Mouse (Mus musculus) activated CD4-positive, CD25-positive, alpha-beta regulatory T cell, adult 4 months (primary cell): ENCODE results near the gene Etfbkmt. TPM values are rescaled to one million over a fixed set of nuclear protein-coding genes. Genes with fewer than 3 reads are reported as not detected.
"Not testable (repeated sequence)": the region's sequence is repeated elsewhere in the genome, so short reads cannot be mapped to it uniquely, and the experiment has no call there.

Experiments used
- ATAC-seq: one replicate; pipeline ENCODE4 v1.8.0; 2017
- polyA plus RNA-seq, 2 experiments: library from polyadenylated mRNA; unstranded; fragments of 100-300 nt; shearing (Covaris generic); gene quantifications; one replicate each; pipeline ENCODE4 v1.2.1; 2017

Gene Etfbkmt
- polyA plus RNA-seq, 2 experiments from 2014 or later = 75.2 to 93.2 TPM

DNA sequence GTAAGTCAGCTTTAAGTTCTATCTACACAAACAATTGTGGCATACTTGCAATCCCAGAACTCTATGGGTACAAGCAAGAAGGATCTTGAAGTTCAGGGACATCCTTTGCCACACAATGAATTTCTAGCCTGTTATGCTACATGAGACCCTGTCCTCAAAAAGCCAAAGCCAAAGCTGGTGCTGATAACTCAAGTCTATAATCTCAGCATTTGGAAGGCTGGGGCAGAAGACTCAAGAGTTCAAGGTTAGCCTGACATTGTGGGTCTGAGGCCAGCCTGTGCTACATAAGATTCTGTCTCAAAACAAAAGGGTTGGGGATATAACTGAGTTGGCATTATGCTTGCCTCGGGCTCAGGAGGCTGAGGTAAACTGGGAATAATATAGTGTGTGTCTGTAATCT, 47.7 kb downstream of the Etfbkmt start:
- no peak for ATAC-seq

DNA sequence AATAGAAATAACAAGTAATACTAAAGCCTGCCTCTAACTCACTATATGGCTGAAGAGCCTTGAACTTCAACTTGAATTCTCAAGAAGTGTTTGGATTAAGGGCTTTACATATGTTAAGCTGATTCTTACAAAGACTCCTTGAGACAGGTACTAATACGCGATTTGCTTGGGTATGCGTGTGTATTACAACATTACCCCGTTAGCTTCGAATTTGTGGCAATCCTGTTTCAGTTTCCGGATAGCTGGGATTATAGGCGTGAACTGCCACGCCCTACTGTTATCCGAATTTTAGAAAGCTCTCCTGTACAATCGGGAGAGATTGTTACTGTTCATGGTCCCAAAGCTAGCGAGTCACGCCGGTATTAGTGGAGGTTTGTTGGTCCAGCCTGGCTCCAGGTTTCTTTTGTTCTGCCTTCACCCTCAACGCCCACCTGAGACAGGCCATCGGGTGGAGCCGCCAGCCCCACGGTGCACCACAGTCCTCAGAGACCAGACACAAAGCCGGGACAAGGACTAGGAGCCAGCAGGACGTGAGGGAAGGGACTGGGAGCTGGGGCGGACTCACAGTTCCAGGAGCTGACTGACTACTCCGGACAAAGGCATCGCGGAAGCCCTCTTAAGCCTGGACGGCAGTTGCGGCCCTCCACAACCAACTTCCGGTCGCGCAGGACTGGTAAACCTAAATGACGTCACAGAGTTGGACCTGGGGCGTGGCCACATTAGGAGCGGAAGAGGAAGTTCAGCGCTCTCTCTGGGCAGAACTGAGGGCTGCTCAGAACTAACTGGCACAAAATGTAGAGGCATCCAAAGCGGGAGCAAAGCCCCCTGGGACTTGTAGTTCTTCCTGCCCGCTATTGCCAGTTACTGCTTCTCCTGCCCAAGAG, 48.6 kb downstream of the Etfbkmt start, which contains the start of gene Amn1:
Gene Amn1, minus strand, starts transcription at position 672 of the 884 bp plus-strand sequence.
- peak; percentile 98 for ATAC-seq

DNA sequence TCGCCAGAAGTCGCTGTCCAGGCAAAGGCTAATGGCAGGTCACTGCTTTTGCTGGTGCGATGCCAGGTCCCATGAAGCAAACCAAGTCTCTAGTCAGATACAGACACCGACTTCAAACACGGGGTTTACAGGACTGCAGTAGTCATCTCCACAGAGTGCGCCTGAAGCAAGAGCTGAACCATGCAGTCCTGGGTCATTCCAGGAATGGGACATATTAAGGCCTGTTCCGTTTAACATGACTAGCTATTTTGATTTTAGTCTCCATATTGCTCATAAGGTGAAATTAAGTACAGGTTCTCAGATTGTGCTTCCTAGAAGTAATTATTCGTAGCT, 49.2 kb downstream of the Etfbkmt start:
- peak; percentile 9 for ATAC-seq

DNA sequence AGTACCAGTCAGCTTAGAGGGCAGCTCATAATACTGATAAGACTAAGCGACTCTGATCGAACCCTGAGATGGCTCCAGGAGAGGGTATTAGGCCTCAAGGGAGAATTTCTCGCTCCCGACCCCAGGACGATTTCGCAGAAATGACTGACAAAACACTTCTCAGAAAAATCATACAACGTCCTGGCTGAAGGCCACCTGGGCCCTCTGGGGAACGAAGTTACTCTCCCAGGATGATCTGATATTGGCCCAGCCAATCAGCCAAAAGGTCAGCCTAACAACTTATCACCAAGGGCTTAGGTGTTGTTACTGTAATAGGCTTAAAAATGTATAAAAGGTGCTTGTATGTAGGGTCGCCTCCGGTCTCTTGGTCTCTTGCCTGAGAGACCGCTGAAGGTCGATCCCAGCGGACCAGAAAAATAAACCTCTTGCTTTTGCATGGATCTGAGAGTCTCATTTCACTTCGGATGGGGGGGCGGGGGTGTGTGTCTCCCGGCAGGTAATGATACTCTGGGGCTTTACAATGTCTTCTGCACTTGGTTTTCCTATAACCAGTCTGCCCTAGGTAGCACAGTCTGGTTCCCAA, 49.8 kb downstream of the Etfbkmt start:
- ATAC-seq = no peak

DNA sequence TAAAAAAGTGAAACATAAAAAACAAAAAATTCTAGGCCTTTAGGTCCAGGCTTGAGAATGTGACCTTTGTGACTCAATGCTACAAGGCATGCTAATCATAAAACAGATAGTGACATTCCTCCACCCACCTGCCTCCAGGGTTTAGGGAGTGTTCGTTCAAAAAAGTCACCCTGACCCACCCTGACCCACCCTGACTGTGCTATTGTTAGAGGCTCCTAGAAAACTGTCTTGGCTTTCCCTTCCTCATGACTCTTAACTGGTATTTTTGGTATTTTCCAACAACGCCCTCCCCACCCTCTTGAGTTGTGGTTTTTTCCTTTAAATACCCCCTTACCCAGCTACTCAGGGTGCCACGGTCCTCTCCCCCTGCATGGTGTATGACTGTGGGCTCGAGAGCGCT, 52.3 kb downstream of the Etfbkmt start:
- ATAC-seq = not testable (repeated sequence)

DNA sequence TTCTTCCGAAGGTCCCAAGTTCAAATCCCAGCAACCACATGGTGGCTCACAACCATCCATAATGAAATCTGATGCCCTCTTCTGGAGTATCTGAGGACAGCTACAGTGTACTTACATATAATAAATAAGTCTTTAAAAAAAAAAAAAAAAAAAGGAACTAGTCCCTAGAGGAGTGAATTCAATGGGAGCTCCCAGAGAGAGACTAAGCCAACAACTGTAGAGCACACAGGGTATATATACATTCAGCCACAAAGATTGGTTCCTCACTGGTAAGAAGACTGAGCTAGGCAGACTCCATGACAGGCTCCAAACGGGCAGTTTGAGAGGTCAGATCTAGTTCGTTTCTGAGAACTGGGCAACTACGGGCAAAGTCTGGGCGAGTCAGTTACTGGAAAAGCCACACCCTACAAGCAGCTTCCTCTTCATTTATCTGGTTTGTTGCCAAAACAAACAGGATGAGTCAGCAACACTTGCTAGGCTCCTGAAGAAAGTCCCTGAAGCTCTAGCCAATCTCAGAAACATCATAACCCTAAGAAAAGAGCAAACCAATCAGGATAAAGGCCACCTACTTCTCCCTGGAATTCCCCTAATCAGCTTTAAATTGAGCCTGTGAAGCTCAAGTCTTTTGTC, 53.7 kb downstream of the Etfbkmt start:
- ATAC-seq = peak; percentile 51

DNA sequence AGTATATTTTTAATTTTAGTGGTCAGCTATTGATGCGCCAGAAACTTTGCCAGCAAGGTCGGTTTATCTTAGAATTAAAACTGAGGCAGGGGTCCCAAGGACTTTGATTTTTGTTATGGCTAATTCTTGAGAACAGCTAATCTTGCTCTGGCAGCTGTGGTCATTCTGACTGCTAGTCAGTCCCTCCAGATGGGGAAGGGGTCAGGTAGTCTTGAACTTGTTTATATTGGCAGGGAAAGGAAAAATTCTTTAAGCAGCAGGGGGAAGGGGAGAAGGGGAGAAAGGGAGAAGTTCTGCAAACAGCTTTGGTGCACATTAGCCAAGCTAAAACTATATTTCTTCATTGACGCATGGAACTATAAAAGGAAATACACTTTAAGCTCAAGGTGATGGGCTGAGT, 57.5 kb downstream of the Etfbkmt start:
- no peak for ATAC-seq

DNA sequence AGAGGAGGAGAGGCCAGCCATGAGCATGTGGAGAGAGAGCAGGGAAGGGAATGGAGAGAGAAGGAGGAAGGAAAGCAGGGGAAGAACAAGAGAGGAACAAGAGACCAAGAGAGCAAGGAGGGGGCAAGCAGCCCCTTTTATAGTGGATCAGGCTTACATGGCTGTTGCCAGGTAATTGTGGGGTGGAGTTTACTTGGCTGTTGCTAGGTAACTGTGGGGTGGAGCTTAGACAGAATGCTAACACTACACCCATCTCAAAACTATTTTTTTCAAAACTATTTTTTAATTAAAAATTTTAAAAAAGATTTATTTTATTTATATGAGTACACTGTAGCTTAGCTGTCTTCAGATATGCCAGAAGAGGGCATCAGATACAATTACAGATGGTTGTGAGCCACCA, 58.9 kb downstream of the Etfbkmt start:
- ATAC-seq = no peak

Other genes starting within 250 kb of the Etfbkmt start
- 1 to 10 TPM; 2.9 to 3.7 TPM for gene Caprin2, start 243.6 kb upstream of the Etfbkmt start, polyA plus RNA-seq
- gene Sinhcaf, start 193.4 kb upstream of the Etfbkmt start, polyA plus RNA-seq = 10 to 100 TPM; 61.4 to 62.9 TPM
- under 1 TPM; 0.45 to 0.98 TPM for gene Dennd5b, start 38.2 kb upstream of the Etfbkmt start, polyA plus RNA-seq
- gene Gm10203, start 9.7 kb upstream of the Etfbkmt start, polyA plus RNA-seq = not detected
- gene Amn1, start 48.9 kb downstream of the Etfbkmt start, polyA plus RNA-seq = 10 to 100 TPM; 17.2 to 31.1 TPM
- 100 to 1,000 TPM; 186 to 274 TPM for gene Resf1, start 169.6 kb downstream of the Etfbkmt start, polyA plus RNA-seq